ENCODE assay signal across 21 mouse cellular contexts in genomic region chr4:106653051-106653450, GRCm38 (mm10). TPM values are rescaled to one million over a fixed set of nuclear protein-coding genes. Genes with fewer than 3 reads are reported as not detected.
"Had no signal": no experiment of that assay in that cellular context is flagged by ENCODE, and none has a peak within 500 bp of the region (broad histone marks: within the 10 kb centered on the region; RNA-seq: fewer than 3 reads in every experiment).

No protein-coding gene starts in this region.

- H3K4me3 ChIP-seq: layer of hippocampus, adult 2 months; limb, embryonic 12.5 days; liver, embryonic 12.5 days; liver, embryonic 15.5 days; lung, embryonic 15.5 days; megakaryocyte, embryonic 14.5 days; midbrain, embryonic 10.5 days; midbrain, embryonic 13.5 days had no signal

- H3K27ac ChIP-seq: layer of hippocampus, adult 2 months; limb, embryonic 12.5 days; liver, embryonic 12.5 days; liver, embryonic 15.5 days; lung, embryonic 15.5 days; midbrain, embryonic 10.5 days; midbrain, embryonic 13.5 days had no signal

- H3K27me3 ChIP-seq: limb, embryonic 12.5 days; lung, embryonic 15.5 days; megakaryocyte, embryonic 14.5 days had no signal

- DNase-seq: kidney, adult 18-20 months; kidney, adult 9 months; kidney, postnatal 25 days; layer of hippocampus, adult 9-11 months; liver; lung, adult 18-20 months; lung, postnatal 10 days; lung, postnatal 36 days; thymus, postnatal 25 days had no signal

- H3K9ac ChIP-seq: limb, embryonic 12.5 days; liver, embryonic 12.5 days; liver, embryonic 15.5 days; lung, embryonic 15.5 days; midbrain, embryonic 13.5 days had no signal

- H3K9me3 ChIP-seq: limb, embryonic 12.5 days; liver, embryonic 12.5 days; liver, embryonic 15.5 days; lung, embryonic 15.5 days; megakaryocyte, embryonic 14.5 days; midbrain, embryonic 10.5 days; midbrain, embryonic 13.5 days had no signal

RNA-seq across cellular contexts. Expression of gene Lexm, which starts 36.0 kb away (rescaled TPM):
- total RNA-seq: layer of hippocampus, postnatal 25 days; left cerebral cortex, adult 18-20 months; left cerebral cortex, postnatal 25 days; midbrain, postnatal 0 days had no signal
